Mouse (Mus musculus) thymus, postnatal 14 days (tissue): ENCODE data around the gene Homer2.

ENCODE experiments used
- DNase-seq: peaks from one replicate; pipeline ENCODE4 v3.0.0; 2021

Gene Homer2

GRCm38 (mm10) chr7:81578413-81578812 is 128.9 kb downstream of the Homer2 start:
- DNase-seq, result no peak

GRCm38 (mm10) chr7:81577872-81578271 is 129.5 kb downstream of the Homer2 start:
- no peak for DNase-seq

- no peak for DNase-seq
Measured at GRCm38 (mm10) chr7:81575606-81576005, 131.7 kb downstream of the Homer2 start.

GRCm38 (mm10) chr7:81573821-81574220 is 133.5 kb downstream of the Homer2 start:
- no peak for DNase-seq

- no peak for DNase-seq
Measured at GRCm38 (mm10) chr7:81573397-81573796, 133.9 kb downstream of the Homer2 start.

GRCm38 (mm10) chr7:81572610-81573268 is 134.6 kb downstream of the Homer2 start:
- DNase-seq, result no peak

GRCm38 (mm10) chr7:81571941-81572441 is 135.3 kb downstream of the Homer2 start:
- DNase-seq, result peak; percentile 5

- peak; percentile 94 for DNase-seq
Measured at GRCm38 (mm10) chr7:81571108-81571940, 136.0 kb downstream of the Homer2 start, which contains the start of gene Whamm. Gene Whamm, plus strand, starts transcription at chr7:81571266.

GRCm38 (mm10) chr7:81570752-81571107 is 136.6 kb downstream of the Homer2 start:
- no peak for DNase-seq

GRCm38 (mm10) chr7:81570271-81570670 is 137.1 kb downstream of the Homer2 start:
- DNase-seq, result no peak

GRCm38 (mm10) chr7:81569851-81570250 is 137.5 kb downstream of the Homer2 start:
- DNase-seq, result no peak

- no peak for DNase-seq
Measured at GRCm38 (mm10) chr7:81567396-81567795, 139.9 kb downstream of the Homer2 start.

- no peak for DNase-seq
Measured at GRCm38 (mm10) chr7:81566892-81567291, 140.4 kb downstream of the Homer2 start, which contains the start of gene Fsd2. Gene Fsd2, minus strand, starts transcription at chr7:81566944.

GRCm38 (mm10) chr7:81566332-81566731 is 141.0 kb downstream of the Homer2 start:
- DNase-seq, result no peak

- DNase-seq, result no peak
Measured at GRCm38 (mm10) chr7:81565381-81566055, 141.8 kb downstream of the Homer2 start.

GRCm38 (mm10) chr7:81564766-81565165 is 142.6 kb downstream of the Homer2 start:
- no peak for DNase-seq

GRCm38 (mm10) chr7:81563506-81564015 is 143.8 kb downstream of the Homer2 start:
- DNase-seq, result no peak

- DNase-seq, result no peak
Measured at GRCm38 (mm10) chr7:81561211-81561610, 146.1 kb downstream of the Homer2 start.

GRCm38 (mm10) chr7:81560101-81561049 is 147.0 kb downstream of the Homer2 start:
- DNase-seq, result no peak

- no peak for DNase-seq
Measured at GRCm38 (mm10) chr7:81559231-81559980, 147.9 kb downstream of the Homer2 start.

GRCm38 (mm10) chr7:81557985-81558360 is 149.4 kb downstream of the Homer2 start:
- no peak for DNase-seq
